Mouse (Mus musculus) mouse embryonic stem cell (cell line): ENCODE measurements around the gene Ntsr1.

ENCODE experiments used
- in situ Hi-C, 2 experiments: fragments of 300-500 bp; cut with MboI; formaldehyde crosslinking; loops; 1 replicate in 1 of 2; 3 replicates in 1 of 2; pipeline ENCODE4 v1.14.3; 2019 to 2020; ENCODE audit warnings: low sequenced_read_pairs in 2 of 2, low pct_unique_long_range_greater_than_20kb in 1 of 2, mixed read lengths in 1 of 2; ENCODE audit not compliant: unreplicated experiment in 1 of 2

The Ntsr1 gene

GRCm38 (mm10) chr2:180589123-180589831, 89.5 kb downstream of the Ntsr1 start, which contains the start of gene Ogfr:
Gene Ogfr (plus strand): TSS chr2:180589245.
- in situ Hi-C loops = no loop called here
